Mouse (Mus musculus) brain, adult 2 months (tissue): ENCODE data around the gene Gm20828.
"Not testable (repeated sequence)": the region's sequence is repeated elsewhere in the genome, so short reads cannot be mapped to it uniquely, and the experiment has no call there.

Experiments
- DNase-seq: peaks from one replicate; pipeline ENCODE4 v3.0.0; 2011; ENCODE audit warnings: low read depth, low spot score

Gene Gm20828

DNA sequence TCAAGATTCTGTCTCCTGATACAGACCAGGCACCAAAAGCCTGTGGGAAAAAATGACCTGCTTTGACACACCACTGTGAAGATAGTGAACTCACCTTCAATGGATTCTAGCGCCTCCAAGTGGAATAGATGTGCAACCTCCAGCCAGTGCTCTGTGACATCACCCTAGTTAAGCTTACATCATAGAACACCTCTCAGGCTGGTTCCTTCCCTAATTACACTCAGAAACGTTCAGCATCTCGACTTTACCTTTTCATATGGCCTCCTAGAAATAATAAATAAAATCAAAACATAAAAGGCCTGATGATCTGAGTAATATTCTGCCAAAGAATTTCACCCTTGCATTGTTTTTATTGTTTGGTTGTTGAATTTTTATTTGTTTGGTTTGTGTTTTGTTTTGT, at the start of gene Gm20828:
Gm20828 (minus strand) TSS at position 101 of the 400 bp plus-strand sequence.
- DNase-seq: not testable (repeated sequence)
